Mouse (Mus musculus): ENCODE measurements at regions not wholly inside any gene's neighbourhood (a gene's known extent, or its start where the extent isn't known, plus 50 kb on each side); places are given as distances from the start of the nearest gene placed in this dataset.

- no peak for DNase-seq (ENCODE audit: extremely low spot score in 1 of 2, low spot score in 1 of 2)
Observed at GRCm38 (mm10) chr10:126249176-126249575, 283.2 kb downstream of the Lrig3 start.

GRCm38 (mm10) chr10:126243051-126243450 lies 277.1 kb downstream of the Lrig3 start:
- DNase-seq (ENCODE audit: extremely low spot score in 1 of 2, low spot score in 1 of 2) = no peak

- DNase-seq (ENCODE audit: extremely low spot score in 1 of 2, low spot score in 1 of 2) = no peak
Observed at GRCm38 (mm10) chr10:126239536-126239935, 273.6 kb downstream of the Lrig3 start.
